Mouse (Mus musculus) lung, postnatal 36 days (tissue): ENCODE data around the gene Hus1.

ENCODE experiments used
- DNase-seq: peaks from one replicate; pipeline ENCODE4 v3.0.0; 2022; ENCODE audit warnings: mixed read lengths

Hus1 gene

DNA sequence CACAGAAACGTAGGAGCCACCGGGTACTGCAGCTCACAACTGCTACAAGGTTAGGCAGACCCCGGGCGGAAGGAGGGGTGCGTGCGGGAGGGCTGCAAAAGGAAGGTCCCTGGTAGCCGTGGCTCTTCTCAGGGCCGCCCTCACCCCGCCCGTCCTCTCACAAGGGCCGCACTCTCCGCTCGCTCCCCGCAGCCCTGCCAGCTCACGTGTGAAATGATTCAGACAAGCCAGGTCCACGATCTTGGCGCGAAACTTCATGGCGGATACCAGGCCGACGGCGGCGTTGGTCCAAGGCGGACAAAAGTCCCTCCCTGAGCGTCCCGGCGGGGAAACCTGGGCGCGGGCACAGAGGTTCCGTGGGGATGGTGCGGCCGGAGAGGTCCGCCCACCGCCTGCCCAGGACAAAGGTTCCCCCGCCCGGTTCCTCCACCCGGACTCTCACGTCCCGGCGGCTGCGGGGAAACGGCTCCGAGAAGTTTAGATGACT is at the start of gene Hus1:
Gene Hus1, minus strand, starts transcription at position 339 of the 487 bp plus-strand sequence.
- DNase-seq, result peak; percentile 88

DNA sequence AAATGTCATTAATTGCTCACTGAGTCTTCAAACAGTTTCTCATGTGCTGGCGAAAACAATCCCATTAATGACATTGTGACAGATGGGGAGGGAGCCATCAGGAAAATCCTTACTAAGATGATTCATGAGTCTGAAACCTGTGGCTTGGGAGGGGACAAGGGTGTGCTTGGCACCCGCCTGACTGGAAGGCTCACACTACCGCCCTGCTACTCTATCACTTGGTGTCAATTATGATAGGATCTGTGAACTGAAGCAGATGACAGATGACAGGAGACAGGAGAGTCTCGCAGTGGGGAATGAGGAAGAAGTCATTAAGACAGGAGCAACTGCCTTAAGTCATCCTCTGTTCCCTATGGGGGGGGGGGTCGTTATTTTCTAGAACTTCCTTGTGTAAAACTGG is 49.5 kb upstream of the Hus1 start:
- DNase-seq, result no peak

DNA sequence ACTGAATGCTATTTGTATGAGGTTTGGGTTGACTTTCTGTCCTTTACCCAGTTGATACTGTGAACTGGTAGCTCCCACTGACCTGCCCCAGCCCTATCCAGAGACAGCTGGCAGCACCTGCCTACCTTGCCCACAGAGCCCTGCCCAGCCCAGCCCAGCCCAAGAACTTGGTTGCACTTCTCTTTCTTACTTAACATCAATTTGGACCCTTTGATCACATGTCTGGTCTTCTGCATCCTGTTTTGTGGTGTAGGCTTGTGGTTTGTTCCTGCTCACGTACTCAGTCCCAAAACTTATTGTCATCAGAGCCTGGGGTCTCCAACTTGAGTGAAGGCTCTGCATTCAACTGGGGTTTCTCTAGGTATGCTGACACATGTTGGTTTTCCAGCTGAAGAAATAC is 49.0 kb upstream of the Hus1 start:
- no peak for DNase-seq

DNA sequence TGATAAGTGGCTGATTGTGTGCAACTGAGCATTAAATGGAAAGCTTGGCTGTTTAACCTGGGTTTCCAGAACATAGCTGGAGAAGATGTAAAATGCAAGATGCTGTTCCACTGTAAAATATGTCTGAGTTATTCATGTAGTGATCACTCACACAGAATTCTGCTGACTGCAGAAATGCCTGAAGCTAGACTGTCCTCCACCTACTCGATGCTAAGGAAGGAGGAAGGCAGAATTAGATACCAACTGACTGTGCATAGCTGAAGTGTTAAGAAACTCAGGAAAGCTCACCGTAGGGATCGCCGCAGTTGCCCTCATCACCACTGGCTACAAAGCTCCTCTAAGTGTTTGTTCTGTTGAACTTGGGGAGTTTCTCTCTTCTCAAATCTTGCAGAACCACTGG is 46.7 kb upstream of the Hus1 start:
- no peak for DNase-seq

DNA sequence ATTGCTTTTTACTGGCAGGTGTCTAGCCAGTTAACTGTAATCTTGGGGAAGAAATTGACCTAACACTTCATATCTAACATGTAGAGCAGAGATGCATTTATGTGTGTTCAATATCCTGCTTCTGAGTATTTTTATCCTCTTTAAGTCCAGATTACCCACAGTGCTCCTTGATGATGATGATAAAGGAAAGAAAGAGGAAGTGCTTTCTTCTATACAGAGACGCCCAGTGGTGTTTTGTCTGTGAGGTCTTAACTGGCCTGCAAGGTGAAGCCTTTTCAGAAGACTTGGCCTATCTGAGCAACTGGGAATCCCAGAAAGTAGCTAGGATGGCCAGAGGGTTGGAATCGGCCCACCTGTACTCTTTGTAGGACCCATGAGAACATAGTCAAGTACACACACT is 45.9 kb upstream of the Hus1 start:
- no peak for DNase-seq

DNA sequence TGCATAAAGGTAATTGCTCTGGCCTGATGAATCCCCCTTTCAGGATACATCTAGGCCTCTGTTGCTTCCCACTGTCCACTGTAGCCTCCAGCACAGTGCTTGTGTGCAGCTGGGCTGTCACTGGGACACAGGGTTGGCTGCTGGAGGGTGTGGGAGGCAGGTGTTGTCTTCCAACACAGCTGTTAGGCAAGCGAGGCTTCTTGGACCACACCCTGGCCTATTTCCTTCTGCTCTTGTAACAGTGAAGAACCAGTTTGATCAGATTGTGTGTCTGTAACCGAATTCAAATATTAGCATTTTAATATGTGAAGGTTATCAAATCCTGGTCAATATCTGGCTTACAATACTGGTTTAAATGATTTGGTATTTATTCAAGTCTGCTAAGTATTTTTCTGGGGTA is 40.9 kb upstream of the Hus1 start:
- DNase-seq, result no peak

DNA sequence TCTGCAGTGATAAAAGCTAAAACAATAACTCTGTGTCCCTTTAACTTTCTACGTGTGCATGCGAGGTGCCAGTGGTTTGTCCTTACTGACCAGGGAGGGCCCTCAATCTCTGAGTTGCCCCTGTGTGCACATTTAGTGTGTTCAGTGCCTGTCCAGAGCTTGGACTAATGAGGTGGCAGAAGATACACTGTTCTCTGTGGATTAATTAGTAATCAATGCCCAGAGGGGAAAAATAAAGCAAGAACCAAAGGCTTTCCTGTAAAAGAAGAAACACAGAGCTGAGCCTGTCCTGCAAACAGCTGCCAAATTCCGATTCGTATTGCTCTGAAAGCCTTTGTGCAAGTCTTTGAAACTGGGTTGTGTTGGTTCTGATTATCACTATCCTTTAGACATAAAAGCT is 39.2 kb upstream of the Hus1 start:
- no peak for DNase-seq

DNA sequence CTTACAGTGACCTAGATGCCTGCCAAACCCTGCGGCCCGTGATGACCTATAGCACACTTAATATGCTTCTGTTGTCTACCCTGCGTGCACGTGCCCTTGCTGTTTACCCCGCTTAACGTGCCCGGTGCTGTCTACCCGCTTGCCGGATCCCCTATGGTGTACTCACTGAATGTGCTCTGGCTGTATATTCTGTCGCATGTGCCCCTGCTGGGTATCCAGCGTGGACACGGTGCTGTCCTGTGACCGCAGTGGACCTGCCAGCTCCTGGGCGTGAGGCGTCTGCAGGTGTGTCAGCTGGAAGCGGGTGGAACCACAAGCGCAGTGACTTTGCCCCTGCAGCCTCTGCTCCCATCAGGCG is 37.7 kb upstream of the Hus1 start, which contains the start of gene Sun3:
Gene Sun3, minus strand, starts transcription at position 289 of the 358 bp plus-strand sequence.
- no peak for DNase-seq

DNA sequence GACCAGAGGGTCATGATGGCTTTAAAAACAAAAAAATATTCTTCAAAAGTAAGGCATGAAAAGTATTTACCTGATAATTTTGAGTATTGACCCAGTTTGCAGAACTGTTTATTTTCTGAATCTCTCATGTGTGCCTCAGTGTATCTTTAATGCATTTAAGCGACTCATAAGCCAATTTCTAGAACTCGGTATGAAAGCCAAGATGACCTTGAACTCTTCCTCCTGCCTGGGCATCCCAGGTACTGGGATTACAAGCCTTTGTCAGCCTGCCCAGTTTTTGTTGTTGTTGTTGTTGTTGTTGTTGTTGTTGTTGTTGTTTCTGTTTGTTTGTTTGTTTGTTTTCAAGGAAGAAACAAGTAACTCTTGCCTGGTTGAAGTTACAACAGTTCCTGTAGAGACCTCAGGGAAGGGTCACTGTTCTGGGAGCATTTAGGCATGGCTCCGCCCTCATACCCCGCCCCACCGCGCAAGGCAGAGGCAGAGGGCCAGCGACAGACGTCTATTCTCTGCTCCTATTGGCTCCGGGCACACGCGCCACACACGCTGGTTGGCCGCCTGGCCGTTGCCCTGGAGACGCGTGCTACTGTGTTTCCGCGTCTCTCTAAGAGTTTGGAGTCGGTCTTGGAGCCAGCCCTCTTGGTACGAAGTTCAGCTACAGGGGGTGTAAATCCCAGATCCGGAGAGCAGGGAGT is 37.2 kb upstream of the Hus1 start, which contains the start of gene Gm11992:
Gene Gm11992, plus strand, starts transcription at position 584 of the 692 bp plus-strand sequence.
- DNase-seq, result peak; percentile 87

DNA sequence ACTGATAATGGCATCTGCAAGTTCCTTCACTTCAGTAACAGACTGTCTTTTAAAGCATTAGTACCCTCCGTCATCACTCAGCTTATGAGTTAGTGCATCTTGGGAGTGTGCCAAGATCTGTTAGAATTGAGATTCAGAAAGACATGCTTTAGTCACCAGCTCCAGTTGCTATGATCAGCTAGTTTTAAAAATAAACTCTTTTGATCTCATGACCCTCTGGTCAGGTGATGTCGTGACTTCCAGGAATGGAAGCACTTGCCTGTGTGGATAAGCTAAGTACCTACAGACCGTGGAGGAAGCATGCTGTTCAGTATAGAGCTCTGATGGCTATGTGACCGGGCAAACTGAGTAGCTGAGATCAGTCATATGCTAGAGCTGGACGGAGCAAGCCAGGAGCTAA is 36.1 kb upstream of the Hus1 start:
- DNase-seq, result no peak

DNA sequence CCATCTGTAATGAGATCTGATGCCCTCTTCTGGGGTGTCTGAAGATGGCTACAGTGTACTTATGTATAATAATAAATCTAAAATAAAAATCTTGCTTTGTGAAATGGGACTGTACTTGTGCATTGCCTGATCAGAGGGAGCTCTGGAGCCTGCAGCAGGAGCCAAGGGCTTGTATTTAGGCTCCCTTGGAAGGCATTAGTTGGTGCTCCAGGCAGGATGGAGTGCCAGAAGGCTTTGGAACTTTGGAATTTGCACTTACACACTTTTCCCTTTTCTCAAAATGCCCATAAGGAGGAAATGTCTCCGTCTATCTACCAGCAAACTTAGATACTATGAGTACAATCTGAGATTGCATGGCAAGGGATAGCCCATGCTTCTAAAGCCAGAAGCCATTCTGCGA is 35.6 kb upstream of the Hus1 start:
- DNase-seq, result no peak

DNA sequence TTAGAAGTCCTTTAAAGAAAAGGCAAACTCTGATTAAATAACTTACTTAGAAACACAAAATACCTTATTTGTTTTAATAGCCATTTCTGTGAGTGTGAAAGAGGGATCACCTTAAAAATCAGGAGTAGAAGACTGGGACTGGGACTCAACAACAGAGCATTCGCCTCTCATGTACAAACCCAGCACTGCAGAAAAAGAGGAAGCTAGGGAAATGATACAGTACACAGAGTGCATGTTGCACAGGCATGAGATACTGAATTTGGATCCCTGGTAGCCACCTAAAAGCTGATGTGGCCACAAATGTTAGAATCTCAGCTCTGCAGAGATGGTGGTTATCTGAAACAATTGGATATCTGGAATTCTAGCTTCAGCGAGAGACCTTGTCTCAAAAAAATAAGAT is 20.5 kb upstream of the Hus1 start:
- DNase-seq, result no peak

DNA sequence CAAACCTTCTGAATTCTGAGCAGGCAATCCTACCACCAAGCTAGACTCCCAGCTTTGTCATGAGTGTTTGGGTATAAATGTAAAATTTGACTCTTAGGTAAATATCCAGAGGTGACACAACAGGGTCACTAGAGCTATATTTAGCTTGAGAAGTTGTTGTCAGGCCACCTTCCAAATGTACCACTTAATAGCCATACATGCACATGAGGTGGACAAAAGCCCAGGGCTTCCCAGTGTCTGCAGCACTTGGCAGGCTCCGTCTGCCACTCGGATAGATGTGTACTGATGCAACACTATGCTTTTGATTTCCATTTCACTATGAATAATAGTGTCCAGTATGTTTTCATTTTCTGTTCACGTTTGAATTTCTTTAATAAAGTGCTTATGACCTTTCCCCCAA is 14.2 kb upstream of the Hus1 start:
- DNase-seq, result no peak

DNA sequence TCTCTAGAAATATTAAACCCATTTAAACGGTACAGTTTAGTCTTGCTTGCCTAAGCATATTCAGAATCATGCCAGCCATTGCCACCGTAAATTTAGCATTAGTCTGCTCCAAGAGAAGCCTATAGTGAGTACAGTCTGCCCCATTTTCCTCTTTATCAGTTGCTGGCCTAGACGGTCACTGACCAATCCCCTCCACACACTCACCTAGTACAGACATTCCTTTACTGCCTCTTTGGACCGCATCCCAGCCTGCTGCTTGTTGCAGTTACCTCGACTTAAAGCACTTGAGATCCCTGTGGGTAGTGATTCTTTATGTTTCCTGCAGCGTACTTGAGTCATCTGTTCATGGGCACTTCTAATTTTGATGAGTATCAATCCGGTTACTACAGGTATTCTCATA is 13.8 kb upstream of the Hus1 start:
- DNase-seq, result no peak

DNA sequence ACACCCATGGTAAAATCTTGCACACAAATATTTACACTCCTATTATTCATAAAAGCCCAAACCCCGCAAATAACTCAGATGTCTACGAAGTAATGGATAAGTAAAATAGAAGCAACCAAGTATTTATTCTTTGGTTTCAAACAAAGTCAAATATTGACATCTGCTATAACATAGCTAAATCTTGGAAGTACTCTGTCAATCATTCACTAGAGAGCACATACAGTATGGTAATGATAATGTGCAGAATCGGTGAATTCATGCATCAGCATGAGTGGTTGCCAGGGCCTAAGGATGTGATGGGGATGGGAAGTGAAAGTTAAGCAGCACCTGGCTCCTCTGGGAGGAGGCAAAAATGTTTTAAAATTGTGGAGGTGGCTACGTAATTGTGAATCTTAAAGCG is 9.2 kb upstream of the Hus1 start:
- no peak for DNase-seq

DNA sequence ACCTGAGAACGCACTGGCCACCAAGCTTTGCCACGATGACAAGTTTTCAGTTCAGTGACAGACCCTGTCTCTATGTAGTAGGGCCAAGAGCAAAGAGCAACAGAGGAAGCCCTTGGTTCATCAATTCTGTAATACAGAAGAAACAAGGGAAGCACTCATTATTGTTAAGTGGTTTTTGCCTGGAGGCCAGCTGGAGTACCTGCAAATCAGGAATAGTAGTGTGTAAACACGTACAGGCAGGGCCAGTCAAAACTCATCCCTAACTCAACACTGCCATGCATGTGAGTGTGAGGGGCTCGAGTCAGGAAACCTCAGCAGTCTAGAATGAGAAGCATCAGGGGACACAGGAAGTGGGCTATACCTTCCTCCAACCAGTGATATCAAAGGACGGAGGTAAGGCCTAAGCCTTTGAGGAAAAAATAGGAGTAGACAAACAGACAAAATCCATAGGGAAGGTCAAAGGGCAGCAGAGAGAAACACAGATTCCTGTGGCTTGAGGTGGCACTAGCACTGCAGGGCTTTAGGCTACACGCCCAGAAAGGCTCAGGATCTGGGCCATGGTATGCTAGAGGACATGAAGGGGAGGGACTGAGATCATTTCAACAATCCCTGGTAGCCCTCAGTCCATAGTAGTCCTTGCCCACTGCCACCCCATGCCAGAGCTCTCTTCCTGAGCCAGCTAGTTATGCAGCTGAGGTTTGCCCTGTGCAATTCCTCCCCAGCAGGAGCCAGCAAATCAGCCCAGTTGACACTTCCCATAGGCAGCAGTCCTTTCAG is 7.7 kb upstream of the Hus1 start:
- no peak for DNase-seq

DNA sequence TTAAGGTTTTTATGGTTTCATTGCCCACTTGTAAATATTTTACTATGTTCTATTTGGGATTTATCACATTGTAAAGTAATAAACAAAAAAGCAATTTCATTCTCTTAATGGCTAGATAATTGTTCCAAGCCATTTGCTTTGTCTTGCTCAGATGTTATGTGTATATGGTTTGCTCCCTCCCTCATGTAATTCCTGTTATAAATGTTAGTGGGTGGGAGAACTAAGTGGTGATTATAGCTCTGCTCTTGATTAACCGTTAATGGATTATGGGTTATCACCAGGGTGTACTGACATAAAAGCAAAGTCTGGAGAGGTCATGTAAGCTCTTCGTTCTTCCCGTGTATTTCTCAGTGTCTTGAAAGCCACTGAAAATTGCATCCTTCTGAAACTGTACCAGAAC is 3.7 kb upstream of the Hus1 start:
- no peak for DNase-seq

DNA sequence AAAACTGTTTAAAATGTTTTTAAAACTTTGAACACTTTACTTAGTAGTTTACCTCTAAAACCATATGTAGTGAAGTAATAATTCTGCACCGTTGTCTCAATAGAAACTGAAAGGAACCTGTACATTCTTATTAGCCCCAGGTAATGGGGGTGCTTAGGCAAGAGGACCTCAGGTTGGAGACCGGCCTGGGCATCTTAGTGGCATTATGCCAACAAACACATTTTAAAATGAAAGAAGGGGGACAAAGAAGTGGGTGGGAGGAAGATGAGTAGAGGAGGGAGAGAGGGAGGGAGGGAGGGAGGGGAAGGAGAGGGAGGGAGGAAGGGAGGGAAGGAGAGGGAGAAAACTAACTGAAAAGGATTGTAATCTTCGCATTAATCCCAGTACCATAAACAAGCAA is 357 bp upstream of the Hus1 start:
- no peak for DNase-seq

DNA sequence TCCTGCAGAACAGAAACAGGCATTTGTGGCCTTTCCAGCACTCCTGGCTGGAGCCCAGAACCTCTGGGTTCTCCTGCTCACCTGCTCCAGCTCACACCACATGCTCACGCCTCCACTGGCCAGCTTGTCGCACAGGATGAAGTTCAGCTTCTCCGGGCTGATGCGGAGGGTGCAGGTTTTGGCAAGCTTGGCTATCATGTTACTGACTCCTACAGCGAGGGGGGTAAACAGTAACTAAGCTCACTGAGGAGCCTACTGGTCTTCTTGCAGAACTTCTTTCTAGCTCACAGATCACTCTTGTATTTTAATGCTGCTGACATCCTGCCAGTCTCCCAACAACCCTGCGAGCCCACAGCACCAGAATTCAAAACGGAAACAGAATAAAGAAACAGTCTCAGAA is 575 bp downstream of the Hus1 start:
- no peak for DNase-seq

DNA sequence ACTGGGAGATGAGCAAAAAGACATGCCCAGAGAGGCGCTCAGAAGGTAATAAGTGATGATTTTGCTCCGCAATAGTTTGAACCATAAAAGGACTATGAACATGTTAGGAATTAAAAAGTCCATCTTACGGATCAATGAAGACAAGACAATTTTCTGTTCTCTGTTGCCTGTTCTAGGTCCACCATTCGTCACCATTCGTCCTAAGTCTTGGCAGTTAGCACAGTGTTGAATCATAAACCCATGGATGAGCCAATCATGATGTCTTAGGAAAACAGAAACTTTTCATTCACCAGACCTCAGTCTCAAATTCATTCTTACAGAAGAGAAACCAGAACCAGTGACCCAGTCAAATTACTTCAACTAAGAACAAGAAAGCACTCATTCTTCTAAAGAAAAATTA is 2.2 kb downstream of the Hus1 start:
- DNase-seq, result no peak

DNA sequence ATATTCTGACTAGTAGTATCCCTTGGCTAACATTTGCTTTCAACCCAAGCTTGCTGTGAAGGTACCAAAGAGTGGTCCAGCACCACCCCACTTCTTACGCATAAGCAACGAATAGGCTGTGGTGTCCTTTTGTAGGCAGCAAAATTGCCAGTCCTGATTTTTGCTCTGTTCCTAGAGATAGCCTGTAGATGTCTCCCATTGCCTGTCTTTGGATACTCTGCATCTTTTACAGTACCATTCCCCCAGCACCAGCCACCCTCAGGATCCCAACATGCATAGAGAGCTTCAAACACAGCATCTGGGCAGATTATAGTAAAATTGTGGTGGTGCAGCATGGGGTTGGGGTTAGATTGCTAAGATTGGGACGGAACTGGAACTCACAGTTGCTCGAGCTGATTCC is 22.9 kb downstream of the Hus1 start:
- no peak for DNase-seq

DNA sequence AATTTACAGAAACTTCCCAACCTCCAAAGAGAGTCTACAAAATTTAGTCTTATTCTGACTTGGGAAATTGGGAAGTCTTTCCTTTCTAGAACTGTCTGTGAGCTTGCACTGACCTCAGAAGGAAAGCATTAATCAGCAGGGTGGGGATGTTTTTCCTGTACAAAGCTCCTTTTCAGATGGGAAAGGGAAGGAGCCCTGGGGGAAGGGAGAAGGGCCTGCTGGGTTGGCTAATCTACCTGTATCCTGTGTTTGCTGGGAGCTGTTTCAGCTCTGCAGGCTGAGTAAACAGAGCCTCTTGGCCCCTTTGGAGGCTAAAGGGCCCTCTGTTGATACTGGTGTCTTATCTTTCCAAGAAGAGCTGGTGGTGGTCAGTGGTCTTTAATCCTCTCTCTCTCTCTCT is 24.9 kb downstream of the Hus1 start:
- DNase-seq, result peak; percentile 30

DNA sequence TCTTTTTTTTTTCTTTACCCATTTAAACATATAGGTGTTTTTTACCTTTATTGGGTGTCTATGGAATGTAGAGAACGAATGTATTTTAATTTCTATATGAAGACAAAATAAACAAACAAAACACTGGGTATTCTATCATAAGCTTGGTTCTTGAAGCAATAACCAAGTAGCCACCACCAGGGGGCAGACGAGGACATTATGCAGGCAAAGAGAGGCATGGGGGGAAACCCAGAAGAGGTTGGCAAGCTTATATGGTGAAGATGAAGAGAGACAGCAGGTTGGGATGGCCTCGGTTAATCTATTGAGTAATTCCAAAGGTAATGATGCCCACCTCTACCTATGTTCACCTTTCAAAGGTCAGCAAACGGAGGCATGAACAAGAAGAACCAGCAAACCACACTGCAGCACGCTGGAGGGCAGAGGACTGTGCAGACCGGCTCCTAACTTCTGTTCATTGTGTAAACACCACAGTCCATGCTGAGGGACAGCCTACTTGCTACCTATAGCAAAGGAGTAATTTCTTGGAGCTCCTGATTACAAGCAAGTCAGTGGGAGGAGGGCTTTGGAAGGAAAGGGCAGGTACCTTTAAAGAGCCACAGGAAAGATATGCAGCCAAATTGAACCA is 27.6 kb downstream of the Hus1 start:
- DNase-seq, result peak; percentile 90

DNA sequence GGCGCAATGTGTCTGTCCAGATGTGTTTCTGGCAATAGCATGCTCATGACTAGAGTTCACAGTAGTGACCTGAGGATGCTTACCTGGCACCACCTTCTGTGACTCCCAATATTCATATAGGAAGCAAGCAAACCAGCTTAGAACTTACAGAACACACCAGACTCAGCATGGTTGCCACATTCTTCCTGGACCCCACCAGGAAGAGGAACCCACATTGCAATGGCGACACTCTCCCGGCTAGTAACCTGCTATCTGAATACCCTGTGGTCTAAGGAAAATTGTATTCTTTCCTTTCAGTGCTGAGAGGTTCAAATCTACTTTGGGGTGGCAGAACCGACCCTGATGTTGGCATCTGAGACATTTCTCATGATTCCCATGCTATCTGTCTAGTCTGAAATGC is 32.8 kb downstream of the Hus1 start:
- DNase-seq, result no peak
